Mouse (Mus musculus): ENCODE measurements around the gene Arhgdig. TPM values are rescaled to one million over a fixed set of nuclear protein-coding genes. Genes with fewer than 3 reads are reported as not detected.

The Arhgdig gene
- total RNA-seq, 1 experiment = 15.0 TPM

GRCm38 (mm10) chr17:26221508-26221907 is 13.9 kb upstream of the Arhgdig start:
- Histone ChIP-seq H3K27ac (ENCODE audit: insufficient read depth, low read depth, low read length, poor library complexity, severe bottlenecking) (no peak overlapping the region), H3K36me3 (ENCODE audit: control insufficient read depth, insufficient read depth, low read length, poor library complexity, severe bottlenecking) (peaks cover 4% of the 10 kb centered on the region; the same call in 1 of the 2 replicates), H3K4me1 (ENCODE audit: control insufficient read depth in 2 of 2, insufficient read depth in 2 of 2, low read length in 2 of 2, poor library complexity in 1 of 2) (0 out of 4 replicates have a peak, but pooled peaks cover 0 to 2% of the 10 kb centered on the region in 2 experiments), H3K9ac (ENCODE audit: insufficient read depth, low read depth, low read length, poor library complexity, severe bottlenecking) (no peak overlapping the region), H3K4me3 (ENCODE audit: insufficient read depth in 1 of 2, low read depth in 1 of 2, low read length in 2 of 2, poor library complexity in 1 of 2, severe bottlenecking in 1 of 2) (no peak overlapping the region), H3K9me3 (ENCODE audit: control insufficient read depth, insufficient read depth, low read depth, low read length) (no peaks in the 10 kb centered on the region)
- in situ Hi-C loops (cut with MboI; ENCODE audit: low sequenced_read_pairs in 2 of 2, unreplicated experiment in 2 of 2) = no loop called here
- no peak for DNase-seq (ENCODE audit: low read depth, low spot score)
- no peak for TF ChIP-seq ZC3H11A (IDR thresholded peaks at IDR 0.05; ENCODE audit: borderline replicate concordance, low read depth, low read length)
- no peak for TF ChIP-seq HCFC1 (IDR thresholded peaks at IDR 0.05; ENCODE audit: borderline replicate concordance, insufficient read depth, low read length)
- TF ChIP-seq CHD2 (IDR thresholded peaks at IDR 0.05; ENCODE audit: low read depth, low read length) = no peak
- no peak for TF ChIP-seq ZNF384 (IDR thresholded peaks at IDR 0.05; ENCODE audit: low read depth, low read length)
- no peak for TF ChIP-seq MAFK (IDR thresholded peaks at IDR 0.05; ENCODE audit: insufficient read depth, low read depth, low read length)

- H3K36me3 ChIP-seq (ENCODE audit: control insufficient read depth, insufficient read depth, low read length, poor library complexity, severe bottlenecking) = peaks cover 2% of the 10 kb centered on the region; the same call in 1 of the 2 replicates
- no peak overlapping the region for H3K4me3 ChIP-seq (ENCODE audit: insufficient read depth in 1 of 2, low read depth in 1 of 2, low read length in 2 of 2, poor library complexity in 1 of 2, severe bottlenecking in 1 of 2)
- H3K4me1 ChIP-seq (ENCODE audit: control insufficient read depth in 2 of 2, insufficient read depth in 2 of 2, low read length in 2 of 2, poor library complexity in 1 of 2) = peaks cover 0 to 7% of the 10 kb centered on the region in 2 experiments; a peak in 2 of 4 replicates
- in situ Hi-C loops (cut with MboI; ENCODE audit: low sequenced_read_pairs in 2 of 2, unreplicated experiment in 2 of 2) = no loop called here
- no peaks in the 10 kb centered on the region for H3K9me3 ChIP-seq (ENCODE audit: control insufficient read depth, insufficient read depth, low read depth, low read length)
- H3K9ac ChIP-seq (ENCODE audit: insufficient read depth, low read depth, low read length, poor library complexity, severe bottlenecking) = no peak overlapping the region
- TF ChIP-seq HCFC1 (IDR thresholded peaks at IDR 0.05; ENCODE audit: borderline replicate concordance, insufficient read depth, low read length) = no peak
- TF ChIP-seq CHD2 (IDR thresholded peaks at IDR 0.05; ENCODE audit: low read depth, low read length) = no peak
- no peak for TF ChIP-seq ZC3H11A (IDR thresholded peaks at IDR 0.05; ENCODE audit: borderline replicate concordance, low read depth, low read length)
- no peak for TF ChIP-seq MAFK (IDR thresholded peaks at IDR 0.05; ENCODE audit: insufficient read depth, low read depth, low read length)
- TF ChIP-seq ZNF384 (IDR thresholded peaks at IDR 0.05; ENCODE audit: low read depth, low read length) = no peak
- H3K27ac ChIP-seq (ENCODE audit: insufficient read depth, low read depth, low read length, poor library complexity, severe bottlenecking) = no peak overlapping the region
- no peak for DNase-seq (ENCODE audit: low read depth, low spot score)
Measured at GRCm38 (mm10) chr17:26212681-26213080, 5.1 kb upstream of the Arhgdig start.

GRCm38 (mm10) chr17:26212241-26212640 is 4.7 kb upstream of the Arhgdig start:
- no peak overlapping the region for H3K4me3 ChIP-seq (ENCODE audit: insufficient read depth in 1 of 2, low read depth in 1 of 2, low read length in 2 of 2, poor library complexity in 1 of 2, severe bottlenecking in 1 of 2)
- H3K4me1 ChIP-seq (ENCODE audit: control insufficient read depth in 2 of 2, insufficient read depth in 2 of 2, low read length in 2 of 2, poor library complexity in 1 of 2) = peaks cover 0 to 11% of the 10 kb centered on the region in 2 experiments; a peak in 2 of 4 replicates
- DNase-seq (ENCODE audit: low read depth, low spot score) = no peak
- TF ChIP-seq ZNF384 (IDR thresholded peaks at IDR 0.05; ENCODE audit: low read depth, low read length) (no peak), ZC3H11A (IDR thresholded peaks at IDR 0.05; ENCODE audit: borderline replicate concordance, low read depth, low read length) (no peak), MAFK (IDR thresholded peaks at IDR 0.05; ENCODE audit: insufficient read depth, low read depth, low read length) (no peak), CHD2 (IDR thresholded peaks at IDR 0.05; ENCODE audit: low read depth, low read length) (no peak), HCFC1 (IDR thresholded peaks at IDR 0.05; ENCODE audit: borderline replicate concordance, insufficient read depth, low read length) (no peak)
- no peak overlapping the region for H3K9ac ChIP-seq (ENCODE audit: insufficient read depth, low read depth, low read length, poor library complexity, severe bottlenecking)
- in situ Hi-C loops (cut with MboI; ENCODE audit: low sequenced_read_pairs in 2 of 2, unreplicated experiment in 2 of 2) = no loop called here
- H3K36me3 ChIP-seq (ENCODE audit: control insufficient read depth, insufficient read depth, low read length, poor library complexity, severe bottlenecking) = peaks cover 2% of the 10 kb centered on the region; the same call in 1 of the 2 replicates
- H3K9me3 ChIP-seq (ENCODE audit: control insufficient read depth, insufficient read depth, low read depth, low read length) = no peaks in the 10 kb centered on the region
- no peak overlapping the region for H3K27ac ChIP-seq (ENCODE audit: insufficient read depth, low read depth, low read length, poor library complexity, severe bottlenecking)

GRCm38 (mm10) chr17:26206392-26206791 is 1.2 kb downstream of the Arhgdig start:
- no peaks in the 10 kb centered on the region for H3K9me3 ChIP-seq (ENCODE audit: control insufficient read depth, insufficient read depth, low read depth, low read length)
- in situ Hi-C loops (cut with MboI; ENCODE audit: low sequenced_read_pairs in 2 of 2, unreplicated experiment in 2 of 2) = no loop called here
- TF ChIP-seq HCFC1 (IDR thresholded peaks at IDR 0.05; ENCODE audit: borderline replicate concordance, insufficient read depth, low read length) (no peak), CHD2 (IDR thresholded peaks at IDR 0.05; ENCODE audit: low read depth, low read length) (no peak), MAFK (IDR thresholded peaks at IDR 0.05; ENCODE audit: insufficient read depth, low read depth, low read length) (no peak), ZC3H11A (IDR thresholded peaks at IDR 0.05; ENCODE audit: borderline replicate concordance, low read depth, low read length) (no peak)

More at GRCm38 (mm10) chr17:26206392-26206791, 1.2 kb downstream of the Arhgdig start:
- Histone ChIP-seq H3K4me1 (ENCODE audit: control insufficient read depth in 2 of 2, insufficient read depth in 2 of 2, low read length in 2 of 2, poor library complexity in 1 of 2) (peaks cover 6 to 51% of the 10 kb centered on the region in 2 experiments), H3K4me3 (ENCODE audit: insufficient read depth in 1 of 2, low read depth in 1 of 2, low read length in 2 of 2, poor library complexity in 1 of 2, severe bottlenecking in 1 of 2) (no peak overlapping the region), H3K36me3 (ENCODE audit: control insufficient read depth, insufficient read depth, low read length, poor library complexity, severe bottlenecking) (peaks cover 2% of the 10 kb centered on the region; the same call in 1 of the 2 replicates), H3K27ac (ENCODE audit: insufficient read depth, low read depth, low read length, poor library complexity, severe bottlenecking) (no peak overlapping the region), H3K9ac (ENCODE audit: insufficient read depth, low read depth, low read length, poor library complexity, severe bottlenecking) (no peak overlapping the region)
- no peak for DNase-seq (ENCODE audit: low read depth, low spot score)

All from ES-E14 (cell line).